Mouse (Mus musculus) lung, postnatal 0 days (tissue): ENCODE measurements around the gene Sertad1.

Experiments
- CTCF ChIP-seq: IDR thresholded peaks from 2 replicates; pipeline ENCODE4 v1.5.1; 2016; ENCODE audit warnings: antibody characterized with exemption, mild to moderate bottlenecking
- EP300 ChIP-seq: IDR thresholded peaks from 2 replicates; pipeline ENCODE4 v1.6.1; 2016; ENCODE audit warnings: antibody characterized with exemption, mild to moderate bottlenecking, control low read depth

DNA sequence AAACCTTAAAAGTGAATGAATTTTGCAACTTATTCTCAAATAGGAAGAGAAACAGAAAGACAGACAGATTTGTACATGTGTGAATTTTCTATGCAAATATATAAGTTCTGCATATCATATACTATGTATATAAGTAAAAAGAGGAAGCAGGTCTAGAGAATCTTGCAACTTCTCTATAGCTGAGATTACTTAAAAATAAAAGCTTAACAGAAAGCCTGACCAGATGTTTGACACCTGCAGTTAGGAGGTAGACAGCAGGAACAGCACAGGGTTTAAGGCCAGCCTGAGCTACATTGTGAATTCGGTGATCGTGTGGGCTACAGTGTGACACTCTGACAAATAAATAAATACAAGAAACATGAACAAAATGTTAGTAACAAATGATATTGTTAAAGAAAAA is 35.4 kb upstream of the Sertad1 start:
- TF ChIP-seq CTCF = no peak
- TF ChIP-seq EP300 = no peak
